Mouse (Mus musculus) stomach, embryonic 14.5 days (tissue): ENCODE measurements around the gene Asrgl1. TPM values are rescaled to one million over a fixed set of nuclear protein-coding genes. Genes with fewer than 3 reads are reported as not detected.

Source experiments
- ATAC-seq: fragments of 200-750 bp; cut with Nextera tagmentation; 2 replicates; pipeline ENCODE4 v1.8.0; 2017; ENCODE audit warnings: low read depth, moderate TSS enrichment; ENCODE audit not compliant: insufficient number of reproducible peaks, insufficient read depth, low FRiP score
- H3K27ac ChIP-seq: fragments of 300-500 bp; sonication (generic); 2 replicates; pipeline ENCODE4 v1.5.1; 2014; ENCODE audit warnings: mild to moderate bottlenecking, low read length, moderate library complexity, mixed read lengths
- H3K27me3 ChIP-seq: fragments of 300-500 bp; sonication (generic); 2 replicates; pipeline ENCODE4 v1.6.1; 2014; ENCODE audit warnings: low read length, control low read depth, mixed read lengths; ENCODE audit not compliant: control insufficient read depth, insufficient read depth
- H3K36me3 ChIP-seq: fragments of 300-500 bp; sonication (generic); 2 replicates; pipeline ENCODE4 v1.6.1; 2014; ENCODE audit warnings: mild to moderate bottlenecking, control low read depth, low read length, moderate library complexity, mixed read lengths; ENCODE audit not compliant: control insufficient read depth, insufficient read depth
- H3K4me1 ChIP-seq: fragments of 300-500 bp; sonication (generic); 2 replicates; pipeline ENCODE4 v1.6.1; 2014; ENCODE audit warnings: low read length, control low read depth, mixed read lengths; ENCODE audit not compliant: control insufficient read depth, insufficient read depth
- H3K4me2 ChIP-seq: fragments of 300-500 bp; sonication (generic); replicated peaks from 2 replicates; pipeline ENCODE4 v1.6.1; 2014; ENCODE audit warnings: low read depth, low read length, control low read depth
- H3K4me3 ChIP-seq: fragments of 300-500 bp; sonication (generic); 2 replicates; pipeline ENCODE4 v1.5.1; 2014; ENCODE audit warnings: low read depth, low read length, control low read depth
- H3K9ac ChIP-seq: fragments of 300-500 bp; sonication (generic); replicated peaks from 2 replicates; pipeline ENCODE4 v1.6.1; 2014; ENCODE audit warnings: low read depth, mild to moderate bottlenecking, control low read depth, low read length, moderate library complexity, mixed read lengths
- H3K9me3 ChIP-seq: fragments of 300-500 bp; sonication (generic); 2 replicates; pipeline ENCODE4 v1.6.1; 2016; ENCODE audit warnings: low read depth, low read length, control low read depth; ENCODE audit not compliant: control insufficient read depth
- WGBS: fragments of 180-500 bp; shearing (Covaris S2); extraction: QIAGEN DNeasy Blood & Tissue Kit; methylation state at CpG from one replicate; pipeline ENCODE4 v1.1.7; 2014; 5-methylcytosine and 5-hydroxymethylcytosine counted together
- polyA plus RNA-seq: library from polyadenylated mRNA; unstranded; fragments of >200 nt; fragmentation: Nextera tagmentation; extraction: Ambion mirVana; gene quantifications from 2 replicates; pipeline ENCODE4 v1.2.1, GENCODE M21; 2014

The Asrgl1 gene
- polyA plus RNA-seq, 1 experiment from 2014 or later, result 9.3 TPM

- no peak overlapping the region for H3K4me3 ChIP-seq
- H3K4me1 ChIP-seq, result peaks cover 9% of the 10 kb centered on the region
- WGBS, result 92% methylated on average over 8 of the region's 8 CpGs
- no peak for ATAC-seq
- H3K36me3 ChIP-seq, result no peaks in the 10 kb centered on the region
- no peaks in the 10 kb centered on the region for H3K9me3 ChIP-seq
- H3K9ac ChIP-seq, result no peak overlapping the region
- H3K27me3 ChIP-seq, result no peaks in the 10 kb centered on the region
- H3K27ac ChIP-seq, result no peak overlapping the region
- H3K4me2 ChIP-seq, result no peak overlapping the region
Measured at GRCm38 (mm10) chr19:9061221-9061893, 74.1 kb downstream of the Asrgl1 start.

GRCm38 (mm10) chr19:9060103-9060502 lies 75.3 kb downstream of the Asrgl1 start:
- no peak overlapping the region for H3K27ac ChIP-seq
- H3K9ac ChIP-seq, result no peak overlapping the region
- H3K9me3 ChIP-seq, result no peaks in the 10 kb centered on the region
- no peaks in the 10 kb centered on the region for H3K27me3 ChIP-seq
- H3K36me3 ChIP-seq, result no peaks in the 10 kb centered on the region
- WGBS, result 72% methylated on average over 4 of the region's 4 CpGs
- no peak for ATAC-seq
- H3K4me3 ChIP-seq, result no peak overlapping the region
- H3K4me2 ChIP-seq, result no peak overlapping the region
- H3K4me1 ChIP-seq, result no peaks in the 10 kb centered on the region

Other genes starting within 250 kb of the Asrgl1 start
- gene 1810009A15Rik, start 246.8 kb downstream of the Asrgl1 start, polyA plus RNA-seq, result 71.0 and 82.4 TPM in 2 replicates
- not detected in 2 replicates for gene Gm49416, start 246.7 kb downstream of the Asrgl1 start, polyA plus RNA-seq
- gene Ints5, start 242.6 kb downstream of the Asrgl1 start, polyA plus RNA-seq, result 29.3 and 33.5 TPM in 2 replicates
- gene Ganab, start 237.6 kb downstream of the Asrgl1 start, polyA plus RNA-seq, result 82.0 and 90.3 TPM in 2 replicates
- gene B3gat3, start 215.3 kb downstream of the Asrgl1 start, polyA plus RNA-seq, result 35.7 and 37.5 TPM in 2 replicates
- 1.0 and 2.0 TPM in 2 replicates for gene Rom1, start 206.3 kb downstream of the Asrgl1 start, polyA plus RNA-seq
- 16.8 and 18.2 TPM in 2 replicates for gene Eml3, start 206.1 kb downstream of the Asrgl1 start, polyA plus RNA-seq
- gene Mta2, start 193.8 kb downstream of the Asrgl1 start, polyA plus RNA-seq, result 41.5 and 45.3 TPM in 2 replicates
- 27.2 and 27.6 TPM in 2 replicates for gene Tut1, start 181.8 kb downstream of the Asrgl1 start, polyA plus RNA-seq
- gene Eef1g, start 168.6 kb downstream of the Asrgl1 start, polyA plus RNA-seq, result 469 and 470 TPM in 2 replicates
- gene Ahnak, start 146.4 kb downstream of the Asrgl1 start, polyA plus RNA-seq, result 33.4 and 40.6 TPM in 2 replicates
- not detected in 2 replicates for gene Scgb1a1, start 47.7 kb downstream of the Asrgl1 start, polyA plus RNA-seq